Mouse (Mus musculus) heart, adult 8-10 months (tissue): ENCODE measurements around the gene Psmd3. TPM values are rescaled to one million over a fixed set of nuclear protein-coding genes. Genes with fewer than 3 reads are reported as not detected.
A peak's percentile ranks its signal among the peaks of the same experiment; 100 is the strongest.
"Not testable (repeated sequence)": the region's sequence is repeated elsewhere in the genome, so short reads cannot be mapped to it uniquely, and the experiment has no call there.

Experiments used
- DNase-seq: peaks from one replicate; pipeline ENCODE4 v3.0.0; 2022; ENCODE audit warnings: low spot score
- total RNA-seq, 4 experiments: library from RNA; stranded (reverse); gene quantifications; 2 replicates each; pipeline ENCODE4 v1.2.4; 2022

The Psmd3 gene
- total RNA-seq, 4 experiments from 2014 or later = 95.0 to 106 (median 99.1) TPM

DNA sequence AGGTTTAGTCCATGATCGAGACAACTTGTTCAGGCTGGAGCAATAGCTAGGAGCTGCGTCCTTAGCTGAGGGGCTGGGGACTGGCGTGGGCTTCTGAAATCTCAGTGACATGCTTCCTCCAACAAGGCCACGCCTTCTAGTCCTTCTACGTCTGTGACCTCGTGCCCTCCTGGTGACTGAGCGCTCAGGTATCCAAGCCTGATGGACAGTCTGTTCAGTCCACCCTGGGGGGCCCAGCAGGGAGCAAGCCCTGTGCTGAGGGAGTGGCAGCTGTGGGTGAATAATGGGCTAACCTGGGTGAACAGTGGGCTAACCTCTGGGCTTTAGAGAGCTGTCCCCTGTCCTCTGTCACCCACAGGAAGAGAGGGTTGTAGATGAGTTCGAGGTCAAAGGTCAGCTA lies 5.7 kb downstream of the Psmd3 start:
- DNase-seq = no peak

DNA sequence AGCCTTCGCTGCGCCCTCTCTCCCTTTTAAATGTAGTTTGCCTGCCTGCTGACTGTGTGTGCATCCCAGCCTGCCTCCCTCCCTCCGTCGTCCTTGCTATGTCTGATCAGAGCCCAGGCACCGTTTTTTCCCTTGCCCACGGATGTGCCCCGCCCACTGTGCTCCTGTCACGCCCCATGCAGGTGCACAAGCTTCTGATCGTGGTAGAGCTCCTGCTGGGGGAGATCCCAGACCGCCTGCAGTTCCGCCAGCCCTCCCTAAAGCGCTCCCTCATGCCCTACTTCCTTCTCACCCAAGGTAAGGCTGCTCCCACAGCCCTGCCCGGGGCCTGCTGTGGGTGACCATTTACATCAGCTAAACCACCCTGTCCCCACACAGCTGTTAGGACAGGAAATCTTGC lies 10.8 kb downstream of the Psmd3 start:
- no peak for DNase-seq

- DNase-seq = no peak
These were observed 11.4 kb downstream of the Psmd3 start for GRCm38 (mm10) chr11:98693746-98694145.

DNA sequence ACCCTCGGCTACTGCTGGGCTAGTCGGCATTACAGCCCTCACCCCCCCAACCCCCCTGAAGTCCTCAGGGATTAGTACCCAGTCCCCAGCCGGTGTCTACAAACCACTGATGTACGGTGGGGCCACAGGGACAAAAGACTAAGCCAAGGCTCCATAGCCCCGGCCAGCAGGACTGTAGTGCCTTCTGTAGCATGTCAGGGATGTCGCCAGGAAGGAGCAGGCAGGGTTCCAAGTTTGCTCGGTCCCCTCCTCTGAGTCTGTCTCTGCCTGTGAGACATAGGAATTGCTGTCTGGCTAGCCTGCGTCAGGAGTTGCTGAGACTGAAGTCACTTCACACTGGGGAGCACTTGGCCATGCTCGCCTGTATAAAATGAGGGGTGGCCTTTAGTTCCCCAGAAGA lies 11.9 kb downstream of the Psmd3 start:
- no peak for DNase-seq

GRCm38 (mm10) chr11:98695408-98695807 lies 13.1 kb downstream of the Psmd3 start:
- DNase-seq = no peak

DNA sequence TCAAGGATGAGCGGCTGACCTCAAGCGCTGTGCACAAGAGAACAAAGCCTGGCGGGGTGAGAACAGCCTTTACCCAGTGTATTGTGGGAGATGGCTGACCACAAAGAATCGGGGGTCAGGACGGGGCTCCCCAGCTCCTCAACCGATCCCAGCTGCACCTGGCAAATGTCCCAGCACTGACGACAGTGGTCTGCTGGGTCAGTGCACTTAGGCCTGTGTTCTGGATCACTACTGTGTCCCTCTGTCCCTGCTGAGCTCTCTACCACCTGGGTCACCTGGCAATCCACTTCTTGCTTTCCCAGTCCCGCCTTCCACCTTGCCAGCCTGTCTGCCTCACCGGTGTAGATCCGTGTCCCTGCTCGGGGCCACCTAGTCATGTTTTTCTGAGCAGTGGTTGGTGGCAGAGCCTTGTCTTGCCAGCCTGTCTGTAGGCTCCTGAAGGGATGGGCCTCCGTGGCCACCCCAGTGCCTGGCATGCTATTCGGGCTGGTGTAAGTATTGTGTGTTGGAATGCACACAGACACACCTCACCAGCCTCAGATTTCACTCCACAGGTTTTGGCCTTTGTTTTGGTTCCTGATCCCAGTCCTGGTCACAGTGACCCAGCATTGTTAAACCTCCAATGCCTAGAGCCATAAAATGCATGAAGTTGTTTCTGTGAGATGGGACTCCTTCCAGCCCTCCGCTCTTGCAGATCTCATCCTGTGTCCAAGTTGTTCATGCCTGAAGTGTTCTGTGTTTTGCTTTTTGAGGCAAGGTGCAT lies 14.3 kb downstream of the Psmd3 start:
- no peak for DNase-seq

DNA sequence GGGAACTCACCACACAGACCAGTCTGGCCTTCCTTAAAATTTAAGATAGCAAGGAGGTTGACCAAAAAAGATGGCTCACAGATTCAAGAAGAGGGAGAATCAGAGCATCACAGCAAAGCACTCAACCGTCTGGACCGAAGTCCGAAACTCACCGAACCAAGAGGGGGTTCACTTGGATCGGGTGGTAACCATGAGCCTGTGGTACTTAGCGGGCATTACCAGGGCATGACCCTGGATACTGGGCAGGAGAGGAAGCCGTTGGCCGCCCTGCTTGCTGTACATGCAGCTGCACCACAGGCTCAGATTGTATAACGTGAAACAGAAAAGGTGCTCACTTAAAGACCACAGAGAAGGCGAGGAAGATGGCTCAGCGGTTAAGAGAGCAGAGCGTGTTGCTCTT lies 14.9 kb downstream of the Psmd3 start:
- DNase-seq = no peak

DNA sequence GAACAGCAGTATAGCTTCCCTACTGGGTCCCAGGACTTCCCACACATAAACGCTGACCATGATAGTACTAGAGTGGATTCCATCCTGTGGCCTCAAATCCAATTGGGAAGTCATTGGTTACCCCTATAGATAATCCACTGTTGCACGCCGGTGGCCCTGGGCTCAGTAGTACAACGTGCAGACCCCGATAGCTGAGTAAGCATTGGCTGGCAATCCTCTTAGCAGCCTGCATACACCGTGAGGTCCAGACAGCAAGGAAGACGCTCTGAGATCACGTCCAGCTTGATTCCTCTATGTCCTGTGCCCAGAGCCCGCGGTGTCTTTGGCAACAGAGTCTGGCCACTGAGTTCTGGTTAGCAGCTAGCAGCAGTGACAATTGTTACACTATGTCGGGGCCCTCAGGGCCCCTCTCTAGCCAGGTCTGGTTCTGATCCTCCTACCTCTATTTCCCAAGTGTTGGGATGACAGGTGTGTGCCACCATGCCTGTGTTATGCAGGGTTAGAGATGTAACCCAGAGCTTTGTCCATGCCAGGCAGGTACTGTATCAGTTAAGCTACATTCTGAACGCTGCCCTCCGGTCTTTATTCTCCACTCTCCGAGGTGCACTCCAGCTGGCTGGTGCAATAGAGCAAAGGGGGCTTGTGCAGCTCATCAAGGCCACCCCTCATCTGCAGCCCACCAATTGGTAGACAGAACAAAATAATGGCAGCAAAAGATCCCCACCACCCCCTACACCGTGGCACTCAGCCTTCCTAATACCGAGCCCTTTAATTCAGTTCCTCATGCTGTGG lies 16.7 kb downstream of the Psmd3 start:
- no peak for DNase-seq

DNA sequence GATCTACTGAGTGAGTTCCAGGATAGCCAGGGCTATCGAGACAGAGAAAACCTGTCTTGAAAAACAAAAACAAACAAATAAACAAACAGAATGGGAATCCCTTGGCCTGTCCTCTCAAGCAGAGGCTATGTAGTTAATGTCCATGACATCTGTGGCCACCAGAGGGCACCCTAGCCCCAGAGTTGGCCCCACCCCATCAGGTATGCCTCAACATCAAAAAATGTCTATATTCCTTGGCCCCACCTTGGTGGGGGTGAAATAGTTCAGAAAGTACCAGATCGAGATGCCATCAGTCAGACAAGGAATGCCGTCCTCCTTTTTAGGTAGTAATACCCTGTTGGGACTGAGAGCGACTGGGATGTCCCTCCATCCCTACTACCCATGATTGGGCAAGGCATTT lies 17.6 kb downstream of the Psmd3 start:
- peak; percentile 81 for DNase-seq

GRCm38 (mm10) chr11:98701213-98701670 lies 18.9 kb downstream of the Psmd3 start, which contains the start of gene Csf3:
Gene Csf3, plus strand, starts transcription at chr11:98701263.
- DNase-seq = no peak

DNA sequence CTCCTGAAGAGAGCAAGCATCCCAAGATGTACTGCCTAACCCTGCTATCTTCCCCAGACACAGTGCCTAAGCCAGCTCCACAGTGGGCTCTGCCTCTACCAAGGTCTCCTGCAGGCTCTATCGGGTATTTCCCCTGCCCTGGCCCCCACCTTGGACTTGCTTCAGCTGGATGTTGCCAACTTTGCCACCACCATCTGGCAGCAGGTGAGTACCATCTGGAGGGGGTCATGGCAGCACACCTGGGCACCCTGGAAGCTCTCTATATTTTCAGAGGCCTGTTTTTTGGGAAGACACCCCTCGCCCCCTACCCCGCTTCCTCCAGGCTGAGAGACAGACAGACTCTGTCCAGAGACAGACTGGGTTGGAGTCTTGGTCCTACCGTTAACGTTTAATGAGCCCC lies 20.0 kb downstream of the Psmd3 start:
- DNase-seq = no peak

DNA sequence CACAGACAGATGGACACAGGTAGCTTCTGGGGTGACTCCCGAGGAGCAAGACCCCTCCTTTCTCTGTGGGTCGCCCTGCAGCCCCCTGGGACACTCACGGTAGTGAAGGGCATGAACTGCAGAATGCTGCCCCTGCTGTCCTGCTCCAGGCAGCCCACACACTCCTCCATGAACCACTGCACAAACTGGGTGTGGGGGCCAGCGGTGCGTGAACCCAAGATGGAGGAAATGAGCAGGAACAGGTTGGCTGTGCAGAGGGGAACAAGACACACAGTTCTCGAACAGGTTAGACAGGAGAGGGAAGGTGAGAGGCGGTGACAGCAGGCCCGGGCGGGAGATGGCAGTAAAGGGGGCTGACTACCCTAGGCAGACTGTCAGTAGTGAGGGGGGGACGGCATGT lies 22.7 kb downstream of the Psmd3 start:
- no peak for DNase-seq

- DNase-seq = no peak
These were observed 25.3 kb downstream of the Psmd3 start for GRCm38 (mm10) chr11:98707401-98708281.

GRCm38 (mm10) chr11:98708282-98708956 lies 26.1 kb downstream of the Psmd3 start:
- peak; percentile 68 for DNase-seq

- DNase-seq = peak; percentile 53
These were observed 26.8 kb downstream of the Psmd3 start for GRCm38 (mm10) chr11:98709001-98709741.

DNA sequence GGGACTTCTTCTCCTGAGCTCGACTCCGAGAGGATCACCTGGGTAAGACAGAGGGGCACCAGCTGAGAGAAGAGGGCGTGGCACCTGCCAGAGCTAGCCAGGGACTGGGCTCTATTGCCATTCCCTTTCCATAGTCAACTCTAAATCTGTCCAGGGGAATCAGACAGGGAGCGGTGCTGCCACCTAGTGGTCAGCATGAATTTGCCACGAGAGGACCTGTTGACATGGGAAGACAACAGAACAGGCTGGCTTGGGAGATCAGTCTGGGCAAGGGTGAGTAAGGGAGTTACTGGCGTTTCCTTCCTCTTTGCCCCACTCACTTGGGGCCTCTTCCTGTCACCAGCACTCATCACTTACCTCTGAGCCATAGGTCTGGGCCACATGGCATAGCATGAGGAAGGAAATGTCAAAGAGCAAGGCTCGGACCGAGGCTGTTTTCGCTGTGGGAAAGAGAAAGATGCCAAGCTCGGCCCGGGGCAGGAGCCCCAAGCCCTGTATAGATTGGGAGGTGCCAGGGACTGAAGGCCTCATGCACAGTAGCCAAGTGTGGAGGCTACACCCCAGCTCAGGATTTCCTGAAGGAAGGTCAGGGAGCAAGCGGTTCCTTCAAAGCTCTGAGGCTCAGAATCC lies 28.2 kb downstream of the Psmd3 start:
- DNase-seq = peak; percentile 88

- DNase-seq = no peak
These were observed 28.7 kb downstream of the Psmd3 start for GRCm38 (mm10) chr11:98711046-98711434.

DNA sequence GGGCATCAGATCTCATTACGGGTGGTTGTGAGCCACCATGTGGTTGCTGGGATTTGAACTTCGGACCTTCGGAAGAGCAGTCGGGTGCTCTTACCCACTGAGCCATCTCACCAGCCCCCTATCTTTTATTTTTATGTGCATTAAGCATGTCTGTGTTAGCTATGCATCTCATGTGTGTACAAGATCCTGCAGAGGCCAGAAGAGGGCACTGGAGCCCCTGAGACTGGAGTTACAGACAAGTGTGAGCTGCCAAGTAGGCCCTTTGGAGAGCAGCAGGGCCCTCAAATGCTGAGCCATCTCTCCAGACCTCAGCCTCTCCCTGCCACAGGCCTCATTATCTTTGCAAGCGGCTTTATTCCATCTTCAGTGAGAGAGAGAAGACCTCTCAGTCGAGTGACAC lies 29.7 kb downstream of the Psmd3 start:
- not testable (repeated sequence) for DNase-seq

DNA sequence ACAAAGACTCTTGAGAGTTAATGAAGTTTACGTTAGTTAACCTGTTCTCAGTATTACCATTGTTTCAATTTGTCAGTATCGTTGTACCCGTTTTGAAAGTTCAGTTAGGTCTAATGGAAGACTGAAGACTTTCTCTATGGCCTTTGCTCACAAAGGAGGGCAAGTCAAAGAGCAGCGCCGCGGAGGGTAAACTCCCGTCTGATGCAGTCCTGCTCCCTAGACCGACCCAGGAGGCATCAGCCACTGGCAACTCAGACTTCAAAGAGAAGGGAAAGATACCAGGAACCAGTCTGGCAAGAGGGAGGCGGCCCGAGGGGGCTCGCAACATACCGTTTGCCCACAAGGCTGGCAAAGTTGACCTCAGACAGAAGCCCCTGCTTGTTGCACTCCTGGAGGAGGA lies 31.3 kb downstream of the Psmd3 start:
- DNase-seq = no peak

DNA sequence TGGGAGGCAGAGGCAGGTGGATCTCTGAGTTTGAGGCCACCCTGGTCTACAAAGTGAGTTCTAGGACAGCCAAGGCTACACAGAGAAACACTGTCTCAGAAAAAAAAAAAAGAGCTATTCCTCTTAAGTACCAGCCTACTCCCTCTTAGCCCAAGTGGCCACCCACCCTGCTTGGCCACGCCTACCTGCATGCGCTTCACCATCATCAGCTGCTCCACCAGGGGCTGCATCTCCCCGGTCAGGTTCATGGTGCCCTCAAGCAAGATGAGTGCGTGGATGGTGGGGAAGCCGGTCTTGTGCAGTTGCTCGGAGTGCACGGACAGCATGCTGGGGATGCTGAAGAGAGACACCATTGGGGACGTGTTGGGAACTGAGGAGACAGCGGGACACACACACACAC lies 33.6 kb downstream of the Psmd3 start:
- DNase-seq = no peak
